Mouse (Mus musculus) stomach, embryonic 16.5 days (tissue): ENCODE results near the gene C8b. TPM values are rescaled to one million over a fixed set of nuclear protein-coding genes. Genes with fewer than 3 reads are reported as not detected.

Experiments
- ATAC-seq: fragments of 200-750 bp; cut with Nextera tagmentation; 2 replicates; pipeline ENCODE4 v1.8.0; 2017; ENCODE audit warnings: moderate number of reproducible peaks, moderate TSS enrichment; ENCODE audit not compliant: insufficient read depth, low FRiP score
- H3K27ac ChIP-seq: fragments of 300-500 bp; sonication (generic); 2 replicates; pipeline ENCODE4 v1.5.1; 2014; ENCODE audit warnings: low read length
- H3K27me3 ChIP-seq: fragments of 300-500 bp; sonication (generic); 2 replicates; pipeline ENCODE4 v1.6.1; 2014; ENCODE audit warnings: low read length, control low read depth, mixed read lengths; ENCODE audit not compliant: control insufficient read depth, insufficient read depth
- H3K36me3 ChIP-seq: fragments of 300-500 bp; sonication (generic); 2 replicates; pipeline ENCODE4 v1.6.1; 2014; ENCODE audit warnings: low read length; ENCODE audit not compliant: control insufficient read depth, insufficient read depth
- H3K4me1 ChIP-seq: fragments of 300-500 bp; sonication (generic); 2 replicates; pipeline ENCODE4 v1.6.1; 2014; ENCODE audit warnings: low read length, control low read depth, mixed read lengths; ENCODE audit not compliant: control insufficient read depth, insufficient read depth
- H3K4me2 ChIP-seq: fragments of 300-500 bp; sonication (generic); 2 replicates; pipeline ENCODE4 v1.6.1; 2014; ENCODE audit warnings: low read depth, low read length, mixed read lengths
- H3K4me3 ChIP-seq: fragments of 300-500 bp; sonication (generic); replicated peaks from 2 replicates; pipeline ENCODE4 v1.5.1; 2014; ENCODE audit warnings: mild to moderate bottlenecking, low read length
- H3K9ac ChIP-seq: fragments of 300-500 bp; sonication (generic); 2 replicates; pipeline ENCODE4 v1.6.1; 2014; ENCODE audit warnings: low read length
- H3K9me3 ChIP-seq: fragments of 300-500 bp; sonication (generic); replicated peaks from 2 replicates; pipeline ENCODE4 v1.6.1; 2016; ENCODE audit warnings: low read length, control low read depth; ENCODE audit not compliant: control insufficient read depth
- WGBS: fragments of 180-500 bp; shearing (Covaris S2); extraction: QIAGEN DNeasy Blood & Tissue Kit; methylation state at CpG from one replicate; pipeline ENCODE4 v1.1.7; 2014; 5-methylcytosine and 5-hydroxymethylcytosine counted together
- polyA plus RNA-seq: library from polyadenylated mRNA; unstranded; fragments of >200 nt; fragmentation: Nextera tagmentation; extraction: Ambion mirVana; gene quantifications from 2 replicates; pipeline ENCODE4 v1.2.1, GENCODE M21; 2015

Gene C8b
- 2.1 TPM in 2 replicates for polyA plus RNA-seq

DNA sequence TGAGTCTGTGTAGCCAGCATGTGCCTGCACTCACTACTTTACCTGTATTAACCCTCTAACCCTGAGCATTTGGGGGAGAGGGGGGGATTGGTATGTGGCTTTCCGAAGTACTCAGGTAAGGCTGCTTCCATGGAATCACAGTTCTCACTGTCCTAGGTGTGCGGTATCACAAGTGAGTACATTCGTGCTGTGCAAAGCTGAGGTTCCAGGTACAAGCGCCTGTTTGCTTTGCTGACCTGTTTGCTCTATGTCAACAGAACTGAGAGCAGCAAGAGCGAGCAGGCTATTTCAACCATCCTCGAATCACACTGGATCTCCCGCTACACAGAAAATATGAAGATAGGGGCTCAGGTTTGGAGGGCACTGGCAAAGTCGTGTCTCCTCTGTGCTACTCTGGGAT is at the start of gene C8b:
C8b (plus strand) TSS at position 253 of the 400 bp plus-strand sequence.
- H3K27ac ChIP-seq = no peak within 1 kb of the TSS
- H3K27me3 ChIP-seq = no peaks in the 10 kb centered on the region
- ATAC-seq = no peak
- no peak within 1 kb of the TSS for H3K9ac ChIP-seq
- H3K4me3 ChIP-seq = no peak within 1 kb of the TSS
- H3K9me3 ChIP-seq = no peaks in the 10 kb centered on the region
- no peaks in the 10 kb centered on the region for H3K36me3 ChIP-seq
- WGBS = 65% methylated on average over 8 of the region's 8 CpGs
- no peaks in the 10 kb centered on the region for H3K4me1 ChIP-seq
- H3K4me2 ChIP-seq = no peak within 1 kb of the TSS

DNA sequence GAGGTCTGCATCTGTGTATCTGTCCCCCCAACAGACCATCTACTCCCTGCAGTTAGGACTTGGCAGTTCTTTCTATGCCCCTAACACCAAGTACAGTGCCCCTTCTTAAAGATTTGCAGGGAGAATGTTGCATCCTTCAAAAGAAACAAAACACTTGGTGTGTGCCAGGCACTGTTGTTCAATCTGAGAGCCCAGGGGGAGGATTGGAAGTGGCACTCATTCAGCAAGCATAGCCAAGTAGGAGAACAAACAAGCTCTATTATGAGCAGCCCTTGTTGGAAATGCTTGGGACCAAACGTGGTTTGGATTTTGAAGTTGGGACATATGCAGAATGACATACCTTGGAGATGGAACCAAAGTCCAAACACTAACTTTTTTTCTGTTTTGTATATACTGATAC is 49.6 kb upstream of the C8b start:
- Histone ChIP-seq H3K4me2 (no peak overlapping the region), H3K27me3 (no peaks in the 10 kb centered on the region), H3K9me3 (no peaks in the 10 kb centered on the region), H3K9ac (no peak overlapping the region), H3K4me1 (peaks cover 5% of the 10 kb centered on the region; the same call in 1 of the 2 replicates), H3K4me3 (no peak overlapping the region), H3K36me3 (no peaks in the 10 kb centered on the region), H3K27ac (no peak overlapping the region)
- WGBS = 59% methylated on average over 1 of the region's 1 CpGs
- no peak for ATAC-seq

DNA sequence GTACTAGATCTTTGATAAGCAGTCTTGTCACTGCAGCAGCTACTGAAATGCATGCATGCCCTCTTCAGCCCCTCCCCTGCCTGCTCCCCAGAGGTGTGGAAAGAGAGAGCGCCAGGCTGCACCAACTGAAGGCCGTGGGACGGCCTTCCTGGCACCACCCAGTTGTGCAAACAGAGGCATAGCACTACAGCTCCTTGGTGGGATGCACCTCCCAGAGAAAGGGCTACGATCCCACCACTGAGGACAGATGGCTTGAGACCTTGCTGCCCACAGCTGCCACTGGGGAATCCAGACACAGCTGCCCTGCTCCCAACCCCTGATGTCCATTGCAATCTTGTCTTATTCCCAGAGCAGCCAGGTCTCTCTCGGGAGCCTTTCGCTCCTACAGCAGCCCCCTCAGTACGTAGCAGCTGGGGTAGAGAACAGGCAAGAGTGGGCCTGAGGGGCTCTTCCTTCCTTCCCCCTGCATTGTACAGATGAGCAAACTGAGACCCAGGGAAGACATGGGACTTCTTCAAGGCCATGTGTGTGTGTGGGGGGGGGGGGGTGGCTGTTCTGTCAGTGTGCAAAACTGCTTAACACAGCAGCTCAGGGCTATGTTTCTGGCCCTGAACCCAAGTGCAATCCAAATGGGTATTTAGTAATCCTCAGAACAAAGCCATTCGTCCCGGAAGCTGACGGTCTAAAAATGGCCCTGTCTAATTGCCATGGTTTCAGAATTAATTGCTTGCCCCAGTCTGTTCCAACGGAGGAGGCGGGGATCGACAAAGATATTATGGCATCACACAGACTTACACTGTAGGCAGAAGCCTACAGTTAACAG is 46.9 kb upstream of the C8b start:
- Histone ChIP-seq H3K27me3 (no peaks in the 10 kb centered on the region), H3K4me3 (no peak overlapping the region), H3K36me3 (no peaks in the 10 kb centered on the region), H3K4me2 (no peak overlapping the region), H3K9ac (no peak overlapping the region), H3K4me1 (peaks cover 5% of the 10 kb centered on the region; the same call in 1 of the 2 replicates), H3K9me3 (no peaks in the 10 kb centered on the region), H3K27ac (no peak overlapping the region)
- 41% methylated on average over 13 of the region's 13 CpGs for WGBS
- ATAC-seq = peak; percentile 22; the same call in 1 of the 2 replicates

DNA sequence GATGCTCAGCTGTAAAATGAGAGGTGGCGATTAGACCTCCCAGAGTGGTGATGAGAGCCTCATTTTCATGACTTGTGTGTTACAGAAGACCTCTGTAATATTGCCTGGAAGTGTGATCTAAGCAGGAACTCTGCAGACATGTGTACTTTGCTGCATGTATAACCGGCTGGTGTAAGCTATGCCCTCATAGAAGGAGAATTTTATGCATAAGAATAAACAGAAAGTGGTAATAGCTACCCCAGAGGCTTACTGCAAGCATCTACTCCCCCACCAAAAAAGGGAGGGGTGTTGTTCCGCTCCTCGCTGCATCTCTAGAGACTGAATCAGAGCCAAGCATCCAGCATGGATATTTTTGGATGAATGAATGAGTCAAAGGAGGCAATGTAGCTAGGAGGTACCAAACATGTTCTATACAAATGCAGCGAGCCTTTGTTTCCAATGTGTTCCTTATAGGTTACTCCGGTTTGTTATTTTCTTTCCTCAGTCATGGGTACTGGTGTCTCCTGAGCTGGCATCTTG is 42.5 kb upstream of the C8b start:
- 71% methylated on average over 6 of the region's 6 CpGs for WGBS
- ATAC-seq = no peak
- no peak overlapping the region for H3K27ac ChIP-seq
- H3K9me3 ChIP-seq = no peaks in the 10 kb centered on the region
- H3K4me1 ChIP-seq = peaks cover 5% of the 10 kb centered on the region; the same call in 1 of the 2 replicates
- no peak overlapping the region for H3K4me2 ChIP-seq
- H3K27me3 ChIP-seq = no peaks in the 10 kb centered on the region
- H3K36me3 ChIP-seq = no peaks in the 10 kb centered on the region
- H3K4me3 ChIP-seq = no peak overlapping the region
- H3K9ac ChIP-seq = no peak overlapping the region

DNA sequence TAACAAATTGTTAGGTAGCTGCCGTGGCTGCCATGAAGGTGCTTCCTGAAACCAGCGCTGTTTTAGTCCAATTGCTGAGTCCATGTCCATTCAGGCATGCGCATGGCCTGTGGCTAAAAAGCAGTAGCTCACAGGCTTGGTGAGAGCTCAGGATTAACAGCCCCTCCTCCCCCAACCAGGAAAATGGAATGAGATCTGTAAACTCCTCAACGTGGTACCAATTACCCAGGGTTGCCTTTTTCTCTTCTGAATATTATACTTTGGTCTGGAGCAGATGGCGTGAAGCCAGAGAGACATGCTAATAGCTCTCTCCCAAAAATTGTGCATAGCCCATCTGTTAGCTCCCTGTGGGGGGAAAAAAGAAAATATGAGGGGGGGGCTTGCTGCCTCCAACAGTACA is 41.9 kb upstream of the C8b start:
- H3K27ac ChIP-seq = no peak overlapping the region
- H3K4me2 ChIP-seq = no peak overlapping the region
- peaks cover 1% of the 10 kb centered on the region; the same call in 1 of the 2 replicates for H3K4me1 ChIP-seq
- 69% methylated on average over 5 of the region's 5 CpGs for whole genome bisulfite sequencing
- no peaks in the 10 kb centered on the region for H3K9me3 ChIP-seq
- H3K4me3 ChIP-seq = no peak overlapping the region
- ATAC-seq = no peak
- no peaks in the 10 kb centered on the region for H3K36me3 ChIP-seq
- no peak overlapping the region for H3K9ac ChIP-seq
- no peaks in the 10 kb centered on the region for H3K27me3 ChIP-seq

DNA sequence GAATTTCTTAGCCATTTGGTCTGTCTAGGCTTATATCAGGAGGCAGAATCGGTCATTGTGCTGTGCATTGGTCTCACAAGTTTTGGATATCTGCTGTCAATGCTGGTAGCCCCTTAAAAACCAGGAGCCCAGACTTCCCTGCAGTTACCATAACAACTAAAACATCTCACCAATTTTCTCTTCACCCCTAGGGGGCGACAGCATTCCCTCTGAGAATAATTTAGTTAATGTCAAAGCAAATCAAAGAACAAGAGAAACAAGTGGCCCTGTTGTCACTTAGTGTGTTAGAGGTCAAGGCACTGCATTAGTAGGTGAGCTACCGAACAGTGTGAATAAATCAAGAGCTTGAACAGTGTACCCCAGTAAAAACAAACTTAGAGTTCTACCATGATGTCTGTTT is 40.4 kb upstream of the C8b start:
- 30% methylated on average over 3 of the region's 3 CpGs for WGBS
- Histone ChIP-seq H3K27ac (no peak overlapping the region), H3K9ac (no peak overlapping the region), H3K27me3 (no peaks in the 10 kb centered on the region), H3K4me3 (no peak overlapping the region), H3K4me2 (no peak overlapping the region), H3K36me3 (no peaks in the 10 kb centered on the region), H3K4me1 (no peaks in the 10 kb centered on the region), H3K9me3 (no peaks in the 10 kb centered on the region)
- no peak for ATAC-seq

DNA sequence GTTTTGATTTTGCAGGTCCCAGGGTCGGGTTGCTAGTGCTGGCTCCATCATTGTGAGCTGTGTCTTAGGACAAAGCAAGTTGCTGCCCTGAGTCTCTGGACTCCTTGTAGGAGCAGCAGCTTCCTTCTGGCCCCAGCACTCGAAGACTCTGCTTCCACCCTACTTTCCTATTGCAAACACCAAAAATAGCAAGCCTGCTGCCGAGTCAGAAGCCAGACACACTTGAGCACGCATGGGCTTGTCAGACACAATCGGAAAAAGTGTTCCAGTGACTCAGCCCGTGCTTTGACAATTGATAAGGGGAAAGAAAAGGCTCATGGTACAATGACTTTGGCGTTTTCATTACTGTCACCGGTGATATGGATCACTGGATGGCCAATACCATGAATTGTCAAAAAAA is 36.9 kb upstream of the C8b start:
- 68% methylated on average over 8 of the region's 8 CpGs for WGBS
- no peak overlapping the region for H3K4me3 ChIP-seq
- no peaks in the 10 kb centered on the region for H3K27me3 ChIP-seq
- no peak overlapping the region for H3K4me2 ChIP-seq
- no peak overlapping the region for H3K9ac ChIP-seq
- H3K27ac ChIP-seq = no peak overlapping the region
- H3K36me3 ChIP-seq = no peaks in the 10 kb centered on the region
- ATAC-seq = no peak
- H3K4me1 ChIP-seq = no peaks in the 10 kb centered on the region
- no peaks in the 10 kb centered on the region for H3K9me3 ChIP-seq

DNA sequence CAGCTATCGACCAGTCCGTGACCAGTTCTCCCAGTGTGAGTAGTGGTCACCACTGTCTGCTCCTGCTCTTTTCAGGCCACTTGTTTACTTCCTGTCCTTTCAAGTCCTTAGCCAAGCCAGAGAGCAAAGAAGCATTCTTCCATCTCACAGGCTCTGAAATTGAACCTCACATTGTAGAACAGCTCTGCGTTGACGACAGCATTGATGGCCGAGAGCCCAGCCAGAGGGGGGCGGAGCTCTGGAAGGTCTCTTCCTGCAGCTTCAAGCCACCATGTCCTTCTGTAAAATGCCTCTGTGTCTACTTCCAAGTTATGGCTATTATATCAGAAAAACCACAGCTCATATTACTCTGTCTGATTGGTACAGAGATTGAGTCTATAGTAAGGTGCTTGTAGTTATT is 19.6 kb upstream of the C8b start:
- H3K4me1 ChIP-seq = no peaks in the 10 kb centered on the region
- H3K27ac ChIP-seq = no peak overlapping the region
- no peak overlapping the region for H3K9ac ChIP-seq
- no peaks in the 10 kb centered on the region for H3K9me3 ChIP-seq
- ATAC-seq = no peak
- H3K27me3 ChIP-seq = no peaks in the 10 kb centered on the region
- H3K36me3 ChIP-seq = no peaks in the 10 kb centered on the region
- no peak overlapping the region for H3K4me2 ChIP-seq
- no peak overlapping the region for H3K4me3 ChIP-seq
- WGBS = 57% methylated on average over 6 of the region's 6 CpGs

DNA sequence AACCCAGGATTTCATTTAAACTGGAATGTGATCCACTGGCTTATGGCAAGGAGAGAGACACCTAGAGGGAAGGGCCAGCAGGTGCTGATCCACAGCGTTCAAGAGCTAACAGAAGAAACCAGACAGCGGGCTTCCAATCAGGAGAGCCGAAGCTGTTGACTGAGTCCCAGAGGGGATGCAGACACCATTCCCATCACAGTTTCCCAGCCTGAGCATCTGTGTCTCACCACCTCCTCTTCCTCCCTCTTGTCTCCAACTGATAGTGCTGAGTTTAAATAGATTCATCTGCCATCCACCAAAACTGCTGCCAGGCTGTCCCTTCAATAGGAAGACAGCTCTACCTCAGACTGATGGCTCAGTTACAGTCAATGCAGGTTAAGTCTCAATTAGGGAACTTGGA is 12.0 kb upstream of the C8b start:
- no peaks in the 10 kb centered on the region for H3K36me3 ChIP-seq
- H3K9me3 ChIP-seq = no peaks in the 10 kb centered on the region
- whole genome bisulfite sequencing = 65% methylated on average over 3 of the region's 3 CpGs
- H3K27ac ChIP-seq = no peak overlapping the region
- H3K9ac ChIP-seq = no peak overlapping the region
- no peaks in the 10 kb centered on the region for H3K4me1 ChIP-seq
- H3K4me2 ChIP-seq = no peak overlapping the region
- H3K27me3 ChIP-seq = no peaks in the 10 kb centered on the region
- no peak overlapping the region for H3K4me3 ChIP-seq
- no peak for ATAC-seq
